Mouse (Mus musculus) layer of hippocampus, adult 9-10 months (tissue): Measurements from ENCODE around the gene Traf3ip3.

ENCODE experiments used
- DNase-seq: peaks from one replicate; pipeline ENCODE4 v3.0.0; 2022; ENCODE audit warnings: low spot score

Traf3ip3 gene

DNA sequence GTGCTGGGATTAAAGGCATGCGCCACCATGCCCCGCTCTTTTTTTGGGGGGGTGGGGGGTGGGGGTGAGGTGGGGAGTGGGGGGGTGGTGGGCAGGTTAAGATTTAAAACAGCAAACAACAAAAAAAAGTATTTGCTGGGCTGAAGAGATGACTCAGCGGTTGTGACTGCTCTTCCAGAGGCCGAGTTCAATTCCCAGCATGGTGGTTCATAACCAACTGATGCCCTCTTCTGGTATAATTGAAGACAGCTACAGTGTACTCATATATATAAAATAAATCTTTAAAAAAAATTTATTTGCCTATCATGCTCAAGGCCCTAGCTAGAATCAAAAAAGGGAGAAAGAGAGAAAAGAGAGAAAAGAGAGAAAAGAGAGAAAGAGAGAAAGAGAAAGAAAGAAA, 75.7 kb downstream of the Traf3ip3 start:
- no peak for DNase-seq
